Mouse (Mus musculus): ENCODE results near the gene Ptx4. TPM values are rescaled to one million over a fixed set of nuclear protein-coding genes. Genes with fewer than 3 reads are reported as not detected.

Ptx4 gene
- total RNA-seq, 2 experiments from 2014 or later, result 1.9 to 2.3 TPM

Other genes with a start within 250 kb of the Ptx4 start
- gene Nubp2, start 234.4 kb upstream of the Ptx4 start, total RNA-seq (2021), result 10 to 100 TPM; 35.7 to 37.4 TPM
- 10 to 100 TPM; 53.5 to 55.5 TPM for gene Spsb3, start 234.1 kb upstream of the Ptx4 start, total RNA-seq (2021)
- gene Eme2, start 225.7 kb upstream of the Ptx4 start, total RNA-seq (2021), result 10 to 100 TPM; 58.1 to 61.6 TPM
- 10 to 100 TPM; 67.5 to 73.1 TPM for gene Mrps34, start 225.6 kb upstream of the Ptx4 start, total RNA-seq (2021)
- 10 to 100 TPM; 40.3 to 44.6 TPM for gene Nme3, start 224.3 kb upstream of the Ptx4 start, total RNA-seq (2021)
- gene Mapk8ip3, start 183.8 kb upstream of the Ptx4 start, total RNA-seq (2021), result 100 to 1,000 TPM; 315 to 321 TPM
- gene Jpt2, start 160.1 kb upstream of the Ptx4 start, total RNA-seq (2021), result 10 to 100 TPM in 1 of 2 experiments, 1 to 10 TPM in 1; 5.3 to 10.4 TPM
- gene Cramp1l, start 105.0 kb upstream of the Ptx4 start, total RNA-seq (2021), result 10 to 100 TPM; 26.0 to 27.9 TPM
- 10 to 100 TPM; 19.8 to 22.9 TPM for gene Ift140, start 104.7 kb upstream of the Ptx4 start, total RNA-seq (2021)
- gene Tmem204, start 37.2 kb upstream of the Ptx4 start, total RNA-seq (2021), result 10 to 100 TPM in 1 of 2 experiments, 1 to 10 TPM in 1; 9.5 to 11.9 TPM
- gene Telo2, start 4.8 kb upstream of the Ptx4 start, total RNA-seq (2021), result 10 to 100 TPM; 29.8 to 32.3 TPM
- gene Clcn7, start 12.6 kb downstream of the Ptx4 start, total RNA-seq (2021), result 10 to 100 TPM; 49.7 to 52.2 TPM
- under 1 TPM in 1 of 2 experiments, not detected in 1; 0.24 TPM for gene Ccdc154, start 41.7 kb downstream of the Ptx4 start, total RNA-seq (2021)
- not detected for gene Gm38655, start 54.7 kb downstream of the Ptx4 start, total RNA-seq (2021)
- gene BC003965, start 63.8 kb downstream of the Ptx4 start, total RNA-seq (2021), result 10 to 100 TPM; 18.4 to 20.0 TPM
- gene Unkl, start 67.6 kb downstream of the Ptx4 start, total RNA-seq (2021), result 10 to 100 TPM; 33.4 to 38.6 TPM
- 10 to 100 TPM; 72.2 to 73.5 TPM for gene Gnptg, start 119.4 kb downstream of the Ptx4 start, total RNA-seq (2021)
- gene Tsr3, start 119.4 kb downstream of the Ptx4 start, total RNA-seq (2021), result 10 to 100 TPM; 25.0 to 27.2 TPM
- gene Baiap3, start 135.6 kb downstream of the Ptx4 start, total RNA-seq (2021), result 10 to 100 TPM; 15.2 to 23.8 TPM
- gene Ube2i, start 153.9 kb downstream of the Ptx4 start, total RNA-seq (2021), result 100 to 1,000 TPM; 211 to 216 TPM
- not detected for gene Prss34, start 177.6 kb downstream of the Ptx4 start, total RNA-seq (2021)
- gene Prss28, start 187.9 kb downstream of the Ptx4 start, total RNA-seq (2021), result not detected
- not detected for gene Prss29, start 197.9 kb downstream of the Ptx4 start, total RNA-seq (2021)
- not detected for gene Tpsab1, start 224.8 kb downstream of the Ptx4 start, total RNA-seq (2021)
- gene Tpsb2, start 245.5 kb downstream of the Ptx4 start, total RNA-seq (2021), result under 1 TPM in 1 of 2 experiments, not detected in 1; 0.26 TPM
- not detected for gene Tpsg1, start 248.5 kb downstream of the Ptx4 start, total RNA-seq (2021)

Data from left cerebral cortex, postnatal 14 days (tissue).